Mouse (Mus musculus) B cell, adult 2 months (primary cell): Measurements from ENCODE around the gene Snx1.

ENCODE experiments used
- DNase-seq, 2 experiments: peaks; one replicate each; pipeline ENCODE4 v3.0.0; 2022

Gene Snx1

DNA sequence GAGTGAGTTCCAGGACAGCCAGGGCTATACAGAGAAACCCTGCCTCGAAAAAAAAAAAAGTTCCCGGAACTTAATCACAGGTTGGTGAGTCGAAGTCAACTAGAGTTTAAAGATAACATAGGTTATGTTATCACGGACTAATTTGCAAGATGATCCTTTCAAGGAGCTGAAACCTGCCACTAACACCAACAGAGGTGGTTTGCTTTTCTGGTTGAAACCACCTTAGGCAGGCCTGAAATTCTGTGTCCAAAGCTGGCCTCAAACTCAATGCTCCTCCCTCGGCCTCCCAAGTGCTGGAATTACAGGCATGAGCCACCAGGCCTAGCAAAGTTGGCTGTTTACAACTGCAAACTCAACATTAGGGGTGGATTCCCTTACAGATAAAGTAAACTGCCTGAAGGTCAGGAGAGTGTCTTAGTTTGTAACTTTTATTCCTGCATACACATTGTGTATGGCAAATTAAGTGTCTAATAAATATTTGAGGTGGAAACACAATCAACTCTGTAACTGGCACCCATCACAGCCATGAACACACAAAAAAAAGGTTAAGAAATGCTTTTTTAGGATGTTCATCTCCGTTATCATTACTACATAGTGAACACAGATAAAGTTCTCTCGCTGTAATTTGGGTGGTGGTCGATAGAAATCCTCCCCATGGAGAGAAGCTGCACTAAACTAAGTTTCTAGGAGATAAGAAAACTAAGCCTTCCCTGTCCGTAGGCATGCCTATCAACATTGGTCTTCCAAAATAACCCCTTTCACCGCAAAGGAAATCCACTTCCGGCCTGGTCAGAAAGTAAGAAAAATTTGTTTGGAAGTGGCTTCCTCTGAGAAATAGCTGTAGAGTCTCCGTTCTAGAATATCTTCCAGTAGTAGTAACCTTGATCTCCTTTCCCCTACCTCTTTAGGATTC is 588 bp downstream of the Snx1 start:
- DNase-seq: no peak

DNA sequence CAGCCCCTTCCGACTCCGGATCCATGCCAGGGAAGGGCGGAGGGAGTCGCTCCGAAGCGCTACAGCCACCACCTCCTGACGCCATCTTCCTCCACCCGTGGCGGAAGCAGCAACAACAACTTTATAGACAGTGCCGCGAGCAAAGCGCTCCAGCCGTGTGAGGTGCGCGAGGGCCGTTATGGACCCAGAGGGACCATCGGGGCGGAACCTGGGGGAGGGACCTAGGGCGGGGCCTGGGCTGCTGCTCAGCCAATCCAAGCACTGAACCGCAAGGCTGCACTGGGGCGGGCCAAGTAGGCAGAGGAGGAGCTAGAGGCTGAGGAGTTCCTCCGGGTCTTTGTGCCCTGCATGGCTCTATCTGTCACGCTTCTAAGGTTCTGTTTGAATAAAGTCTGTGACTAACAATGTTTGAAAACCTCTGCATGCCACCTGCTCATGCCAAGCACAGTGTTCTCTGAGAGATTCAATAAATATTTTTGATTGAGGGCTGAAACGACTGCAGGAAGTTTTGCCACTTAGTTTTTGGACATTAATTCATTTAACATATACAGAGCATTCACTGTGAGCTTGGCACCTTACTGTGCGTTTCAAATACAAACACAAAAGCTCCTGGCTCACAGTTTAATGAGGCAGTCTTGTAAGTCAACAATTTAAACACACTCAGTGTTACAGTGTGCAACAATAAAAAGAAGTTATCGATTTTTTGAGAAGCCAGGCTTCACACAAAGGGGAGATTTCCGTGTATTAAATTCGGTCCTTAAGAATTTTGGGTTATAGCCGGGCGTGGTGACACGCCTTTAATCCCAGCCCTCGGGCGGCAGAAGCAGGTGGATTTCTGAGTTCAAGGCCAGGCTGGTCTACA is 1.5 kb downstream of the Snx1 start:
- peak; percentile 99 to 100 for DNase-seq

- no peak for DNase-seq
These were observed 2.3 kb downstream of the Snx1 start for GRCm38 (mm10) chr9:66124111-66124531.

- no peak for DNase-seq
These were observed 2.7 kb downstream of the Snx1 start for GRCm38 (mm10) chr9:66123648-66124047.

GRCm38 (mm10) chr9:66121421-66121820 is 5.0 kb downstream of the Snx1 start:
- DNase-seq: no peak

- DNase-seq: no peak
These were observed 5.4 kb downstream of the Snx1 start for GRCm38 (mm10) chr9:66120945-66121344.

GRCm38 (mm10) chr9:66120106-66120505 is 6.3 kb downstream of the Snx1 start:
- DNase-seq: no peak

DNA sequence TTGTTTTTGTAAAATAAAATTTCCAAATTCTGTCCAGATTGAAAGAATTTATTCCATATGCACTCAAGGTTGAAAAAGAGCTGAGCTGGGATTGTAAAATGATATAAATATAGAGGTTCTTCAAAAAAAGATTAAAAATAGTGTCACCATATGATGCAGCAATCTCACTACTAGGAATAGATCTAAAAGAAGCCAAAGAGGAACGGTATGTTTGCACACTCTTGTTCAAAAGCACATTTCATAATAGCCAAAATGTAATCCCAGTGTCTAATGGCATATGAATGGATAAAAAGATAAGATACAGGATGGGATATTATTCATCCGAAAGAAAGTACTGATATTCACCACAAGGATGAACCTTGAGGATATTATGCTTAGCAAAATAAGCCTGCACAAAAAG is 6.9 kb downstream of the Snx1 start:
- no peak for DNase-seq

- DNase-seq: no peak
These were observed 9.5 kb downstream of the Snx1 start for GRCm38 (mm10) chr9:66116890-66117289.

GRCm38 (mm10) chr9:66114341-66114740 is 12.0 kb downstream of the Snx1 start:
- no peak for DNase-seq

- DNase-seq: no peak
These were observed 15.6 kb downstream of the Snx1 start for GRCm38 (mm10) chr9:66110611-66111379.

DNA sequence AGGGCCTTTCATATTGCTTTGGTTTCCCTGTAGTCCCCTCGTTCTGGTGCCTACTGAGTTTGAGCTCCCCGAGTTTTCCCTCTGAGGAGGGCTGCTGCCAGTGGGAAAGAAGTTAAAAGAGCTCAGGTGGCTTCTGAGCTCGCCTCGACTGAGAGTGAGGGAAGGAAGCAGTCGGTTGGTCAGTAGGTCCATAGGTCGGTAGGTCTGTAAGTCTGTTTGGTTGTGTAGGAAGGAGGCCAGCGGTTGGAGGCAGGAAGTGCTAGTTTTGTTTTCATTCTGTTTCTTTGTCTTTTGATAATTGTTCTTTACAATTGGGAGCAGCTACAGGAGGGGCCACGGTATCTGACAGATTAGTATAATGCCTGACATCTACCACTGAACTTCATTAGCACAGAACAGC is 16.3 kb downstream of the Snx1 start:
- no peak for DNase-seq

- no peak for DNase-seq
These were observed 16.8 kb downstream of the Snx1 start for GRCm38 (mm10) chr9:66109574-66109973.

- no peak for DNase-seq
These were observed 21.2 kb downstream of the Snx1 start for GRCm38 (mm10) chr9:66105168-66105567.

DNA sequence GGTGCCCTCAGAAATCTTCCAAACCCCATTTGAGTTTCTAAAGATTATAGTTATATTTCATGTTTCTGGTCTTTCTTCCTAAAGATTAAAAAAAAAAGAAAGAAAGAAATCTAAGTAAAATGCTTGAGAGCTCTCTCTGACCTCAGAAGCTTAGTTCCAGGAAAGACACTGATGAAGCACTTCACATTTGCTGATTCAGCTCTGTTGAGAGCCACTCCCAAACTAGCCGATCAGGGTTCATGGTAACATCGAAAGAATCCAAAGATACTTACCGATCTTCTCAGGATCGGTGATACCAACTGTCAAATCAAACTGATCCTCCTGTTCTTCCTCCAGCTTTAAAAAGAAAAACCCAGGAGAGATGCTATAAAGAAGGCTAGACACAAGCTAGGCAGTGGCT is 21.8 kb downstream of the Snx1 start:
- no peak for DNase-seq

DNA sequence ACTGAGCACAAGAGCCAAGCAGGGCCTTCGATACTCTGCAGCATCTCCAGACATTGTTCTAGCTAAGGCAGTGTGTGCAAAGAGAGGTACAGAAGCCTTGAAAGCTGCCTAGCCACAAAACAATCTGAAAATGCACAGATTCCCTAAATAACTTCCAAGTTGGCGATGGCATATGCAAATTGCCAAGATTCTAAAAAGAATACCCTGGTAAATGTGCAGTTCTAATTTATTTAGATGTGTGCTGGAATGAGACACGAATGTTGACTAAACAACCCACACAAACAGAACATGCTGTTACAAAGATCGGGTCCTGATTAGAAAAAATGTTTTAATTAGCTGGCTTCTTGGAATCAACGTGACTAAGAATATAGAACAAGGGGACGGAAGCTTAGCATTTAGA is 23.7 kb downstream of the Snx1 start:
- no peak for DNase-seq

DNA sequence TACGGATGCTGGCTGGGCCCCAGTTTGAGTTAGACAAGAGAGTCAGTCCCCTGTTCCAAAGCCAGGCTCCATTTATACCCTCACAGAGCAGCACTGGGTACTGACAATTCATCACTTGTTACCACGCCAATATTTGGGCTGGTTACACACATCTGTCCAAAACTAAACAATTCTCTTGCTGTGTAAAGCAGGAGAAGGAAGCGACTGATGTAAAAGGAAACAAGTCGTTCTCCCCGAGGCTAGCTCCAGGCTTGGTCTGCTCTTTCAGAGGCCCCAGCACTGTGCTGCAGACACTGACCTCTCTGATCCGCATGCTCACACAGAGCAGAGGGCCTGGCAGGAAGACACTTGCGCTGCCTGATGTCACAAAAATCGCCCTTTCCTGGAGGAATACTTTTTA is 24.8 kb downstream of the Snx1 start:
- no peak for DNase-seq

DNA sequence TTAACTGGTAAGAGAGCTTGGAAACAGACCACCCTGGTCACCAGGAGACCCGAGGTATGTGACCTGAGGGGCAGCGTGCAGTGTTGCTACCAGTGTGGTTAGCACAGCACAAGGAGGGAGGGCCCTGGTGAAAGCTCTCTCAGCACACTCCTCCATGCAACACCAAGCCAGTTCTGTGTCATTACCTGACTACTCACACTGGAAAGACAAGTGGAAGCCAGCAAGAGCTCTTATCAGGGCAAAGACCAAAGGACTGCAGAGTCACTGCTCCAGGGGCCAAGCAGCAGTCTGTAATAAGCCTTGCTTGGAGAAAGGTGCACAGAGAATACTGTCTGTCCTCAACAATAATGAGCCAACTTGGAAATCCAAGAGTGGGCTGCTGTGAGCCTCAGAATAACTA is 33.7 kb downstream of the Snx1 start:
- no peak for DNase-seq

GRCm38 (mm10) chr9:66091327-66092231 is 34.8 kb downstream of the Snx1 start:
- no peak for DNase-seq

GRCm38 (mm10) chr9:66090593-66091244 is 35.7 kb downstream of the Snx1 start:
- no peak for DNase-seq

- DNase-seq: peak; percentile 38 to 39
These were observed 38.0 kb downstream of the Snx1 start for GRCm38 (mm10) chr9:66088411-66088810.
